Mouse (Mus musculus) brain, adult 2 months (tissue): Measurements from ENCODE around the gene Asgr1.
"Not testable (repeated sequence)": the region's sequence is repeated elsewhere in the genome, so short reads cannot be mapped to it uniquely, and the experiment has no call there.

Experiments
- DNase-seq: peaks from one replicate; pipeline ENCODE4 v3.0.0; 2011; ENCODE audit warnings: low read depth, low spot score

Gene Asgr1

GRCm38 (mm10) chr11:70053898-70054570, at the start of gene Asgr1:
Asgr1 (plus strand) TSS chr11:70054085.
- no peak for DNase-seq

- no peak for DNase-seq
These were observed 48.4 kb upstream of the Asgr1 start for GRCm38 (mm10) chr11:70005521-70005920.

- no peak for DNase-seq
These were observed 43.9 kb upstream of the Asgr1 start for GRCm38 (mm10) chr11:70010033-70010432.

- DNase-seq: no peak
These were observed 43.3 kb upstream of the Asgr1 start for GRCm38 (mm10) chr11:70010548-70010947.

GRCm38 (mm10) chr11:70010961-70011360, 42.9 kb upstream of the Asgr1 start:
- DNase-seq: no peak

- DNase-seq: no peak
These were observed 41.0 kb upstream of the Asgr1 start for GRCm38 (mm10) chr11:70012931-70013330.

- DNase-seq: no peak
These were observed 40.5 kb upstream of the Asgr1 start for GRCm38 (mm10) chr11:70013408-70013807.

GRCm38 (mm10) chr11:70014051-70014450, 39.8 kb upstream of the Asgr1 start:
- DNase-seq: no peak

GRCm38 (mm10) chr11:70014880-70015558, 38.9 kb upstream of the Asgr1 start, which contains the start of gene Acadvl:
Acadvl (minus strand) TSS chr11:70015411.
- peak; percentile 96 for DNase-seq

- no peak for DNase-seq
These were observed 38.2 kb upstream of the Asgr1 start for GRCm38 (mm10) chr11:70015677-70016076.

GRCm38 (mm10) chr11:70016177-70016576, 37.7 kb upstream of the Asgr1 start:
- not testable (repeated sequence) for DNase-seq

GRCm38 (mm10) chr11:70016669-70017068, 37.2 kb upstream of the Asgr1 start, which contains the start of gene Dlg4:
Dlg4 (plus strand) TSS chr11:70016942.
- DNase-seq: no peak

- no peak for DNase-seq
These were observed 36.6 kb upstream of the Asgr1 start for GRCm38 (mm10) chr11:70017199-70017767.

GRCm38 (mm10) chr11:70018131-70018990, 35.5 kb upstream of the Asgr1 start:
- DNase-seq: peak; percentile 94

GRCm38 (mm10) chr11:70019495-70020021, 34.3 kb upstream of the Asgr1 start:
- no peak for DNase-seq

- peak; percentile 61 for DNase-seq
These were observed 33.8 kb upstream of the Asgr1 start for GRCm38 (mm10) chr11:70020022-70020631.

- peak; percentile 97 for DNase-seq
These were observed 33.1 kb upstream of the Asgr1 start for GRCm38 (mm10) chr11:70020731-70021263.

- peak; percentile 98 for DNase-seq
These were observed 32.4 kb upstream of the Asgr1 start for GRCm38 (mm10) chr11:70021264-70022132.

GRCm38 (mm10) chr11:70023481-70024150, 30.3 kb upstream of the Asgr1 start:
- peak; percentile 59 for DNase-seq
